Mouse (Mus musculus) small intestine, adult 2 months (tissue): ENCODE results near the gene Gm29609.

Experiments
- CTCF ChIP-seq: fragments of 200-500 bp; IDR thresholded peaks from 2 replicates; pipeline ENCODE4 v1.5.1; 2012; ENCODE audit warnings: low read depth, mild to moderate bottlenecking, control low read depth, inconsistent platforms, low read length, moderate library complexity, mixed read lengths; ENCODE audit not compliant: insufficient replicate concordance, insufficient read length; ENCODE audit errors: extremely low read depth
- POLR2A ChIP-seq: fragments of 200-500 bp; IDR thresholded peaks from 2 replicates; pipeline ENCODE4 v1.6.1; 2012; ENCODE audit warnings: low read depth, mild to moderate bottlenecking, control low read depth, inconsistent platforms, low read length, moderate library complexity

- TF ChIP-seq CTCF (no peak), POLR2A (no peak)
These were observed 42.8 kb downstream of the Gm29609 start for GRCm38 (mm10) chr5:31136730-31137424.
